Mouse (Mus musculus) midbrain, embryonic 11.5 days (tissue): ENCODE results near the gene Plekha4. TPM values are rescaled to one million over a fixed set of nuclear protein-coding genes. Genes with fewer than 3 reads are reported as not detected.

Experiments used
- ATAC-seq: fragments of 200-750 bp; cut with Nextera tagmentation; 2 replicates; pipeline ENCODE4 v1.8.0; 2017; ENCODE audit warnings: moderate TSS enrichment, moderate library complexity; ENCODE audit not compliant: low FRiP score
- DNase-seq: peaks from one replicate; pipeline ENCODE4 v3.0.0; 2015; ENCODE audit warnings: low spot score; ENCODE audit errors: missing footprints
- H3K27ac ChIP-seq: fragments of 300-500 bp; sonication (generic); 2 replicates; pipeline ENCODE4 v1.5.1; 2014; ENCODE audit warnings: low read depth, low read length
- H3K27me3 ChIP-seq: fragments of 300-500 bp; sonication (generic); 2 replicates; pipeline ENCODE4 v1.6.1; 2014; ENCODE audit warnings: mild to moderate bottlenecking, low read length, moderate library complexity, mixed read lengths; ENCODE audit not compliant: control insufficient read depth, insufficient read depth
- H3K36me3 ChIP-seq: fragments of 300-500 bp; sonication (generic); 2 replicates; pipeline ENCODE4 v1.6.1; 2014; ENCODE audit warnings: mild to moderate bottlenecking, low read length, moderate library complexity, mixed read lengths; ENCODE audit not compliant: control insufficient read depth, insufficient read depth
- H3K4me1 ChIP-seq: fragments of 300-500 bp; sonication (generic); 2 replicates; pipeline ENCODE4 v1.6.1; 2014; ENCODE audit warnings: low read length; ENCODE audit not compliant: control insufficient read depth, insufficient read depth
- H3K4me2 ChIP-seq: fragments of 300-500 bp; sonication (generic); 2 replicates; pipeline ENCODE4 v1.6.1; 2014; ENCODE audit warnings: mild to moderate bottlenecking, moderate library complexity
- H3K4me3 ChIP-seq: fragments of 300-500 bp; sonication (generic); 2 replicates; pipeline ENCODE4 v1.5.1; 2014; ENCODE audit warnings: low read depth, low read length
- H3K9ac ChIP-seq: fragments of 300-500 bp; sonication (generic); 2 replicates; pipeline ENCODE4 v1.6.1; 2014; ENCODE audit warnings: low read length
- H3K9me3 ChIP-seq: fragments of 300-500 bp; sonication (generic); 2 replicates; pipeline ENCODE4 v1.6.1; 2016; ENCODE audit warnings: low read length; ENCODE audit not compliant: control insufficient read depth
- WGBS: fragments of 180-500 bp; shearing (Covaris S2); extraction: QIAGEN DNeasy Blood & Tissue Kit; methylation state at CpG from one replicate; pipeline ENCODE4 v1.1.7; 2014; 5-methylcytosine and 5-hydroxymethylcytosine counted together
- polyA plus RNA-seq: library from polyadenylated mRNA; unstranded; fragments of >200 nt; fragmentation: Nextera tagmentation; extraction: Ambion mirVana; gene quantifications from 2 replicates; pipeline ENCODE4 v1.2.1, GENCODE M21; 2014

Gene Plekha4
- polyA plus RNA-seq, 1 experiment from 2014 or later: 0.26 TPM

DNA sequence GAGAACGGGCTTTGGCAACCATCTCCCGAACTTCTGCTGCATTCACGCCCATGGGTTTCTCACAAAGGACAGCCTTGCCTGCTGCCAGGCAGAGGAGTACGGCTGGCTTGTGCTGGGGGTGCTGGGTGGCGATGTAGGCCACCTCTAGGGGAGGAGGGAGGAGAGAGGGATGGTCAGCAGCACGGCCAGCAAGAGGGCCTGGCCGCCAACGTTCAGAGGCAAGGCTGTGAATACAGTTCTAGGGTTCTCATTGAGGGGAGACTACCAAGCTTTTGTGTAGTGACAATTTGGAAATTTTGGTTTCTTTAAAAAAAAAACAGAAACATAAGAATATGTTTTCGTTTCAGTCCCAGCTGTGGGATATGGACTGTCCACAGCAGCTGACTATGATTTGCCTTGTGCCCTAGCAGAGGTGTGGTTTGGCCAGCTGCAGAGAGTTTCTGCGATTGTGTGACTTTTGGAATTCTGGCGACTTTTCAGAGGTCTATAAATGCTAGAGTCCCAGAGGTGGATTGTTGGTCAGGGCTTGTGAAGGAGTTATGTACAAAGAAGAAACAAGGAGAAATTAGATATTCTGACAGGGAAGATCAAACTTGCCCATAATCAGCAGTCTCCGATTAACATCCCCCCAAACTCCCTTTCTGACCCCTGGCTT is 39.2 kb upstream of the Plekha4 start, which contains the start of gene Gm45808:
Gene Gm45808, minus strand, starts transcription at position 51 of the 655 bp plus-strand sequence.
- 86% methylated on average over 12 of the region's 12 CpGs for WGBS
- H3K9ac ChIP-seq: no peak within 1 kb of the TSS
- DNase-seq (no peak), ATAC-seq (no peak)
- no peaks in the 10 kb centered on the region for H3K9me3 ChIP-seq
- no peaks in the 10 kb centered on the region for H3K27me3 ChIP-seq
- H3K27ac ChIP-seq: no peak within 1 kb of the TSS
- H3K4me2 ChIP-seq: no peak within 1 kb of the TSS
- H3K4me1 ChIP-seq: no peaks in the 10 kb centered on the region; the same call in 1 of the 2 replicates
- no peak within 1 kb of the TSS for H3K4me3 ChIP-seq
- no peaks in the 10 kb centered on the region for H3K36me3 ChIP-seq

- ATAC-seq: peak; percentile 49
- peak; percentile 95 for DNase-seq
- Histone ChIP-seq H3K36me3 (no peaks in the 10 kb centered on the region), H3K27ac (peak overlapping the region; percentile 20; the same call in 1 of the 2 replicates), H3K27me3 (no peaks in the 10 kb centered on the region), H3K9ac (peak overlapping the region; percentile 80), H3K4me1 (no peaks in the 10 kb centered on the region; the same call in 1 of the 2 replicates), H3K9me3 (no peaks in the 10 kb centered on the region), H3K4me3 (peak overlapping the region; percentile 49), H3K4me2 (peak overlapping the region; percentile 70)
- WGBS: 17% methylated on average over 11 of the region's 11 CpGs
These were observed 38.3 kb upstream of the Plekha4 start for GRCm38 (mm10) chr7:45487861-45488292.

- Histone ChIP-seq H3K27ac (peak within 1 kb of the TSS; percentile 20; the same call in 1 of the 2 replicates), H3K27me3 (no peaks in the 10 kb centered on the region), H3K9ac (peak within 1 kb of the TSS; percentile 80), H3K9me3 (no peaks in the 10 kb centered on the region), H3K4me2 (peak within 1 kb of the TSS; percentile 70), H3K4me3 (peak within 1 kb of the TSS; percentile 49), H3K4me1 (no peaks in the 10 kb centered on the region; the same call in 1 of the 2 replicates), H3K36me3 (no peaks in the 10 kb centered on the region)
- ATAC-seq (peak; percentile 70), DNase-seq (peak; percentile 95)
- WGBS: 7% methylated on average over 38 of the region's 38 CpGs
These were observed 37.6 kb upstream of the Plekha4 start, which contains the start of gene Dhdh for GRCm38 (mm10) chr7:45488293-45489204. Gene Dhdh, minus strand, starts transcription at chr7:45488805.

GRCm38 (mm10) chr7:45489578-45489977 is 36.6 kb upstream of the Plekha4 start:
- ATAC-seq (no peak), DNase-seq (no peak)
- H3K9me3 ChIP-seq: no peaks in the 10 kb centered on the region
- H3K9ac ChIP-seq: no peak overlapping the region
- H3K4me1 ChIP-seq: no peaks in the 10 kb centered on the region; the same call in 1 of the 2 replicates
- H3K4me2 ChIP-seq: no peak overlapping the region
- H3K4me3 ChIP-seq: no peak overlapping the region
- 86% methylated on average over 7 of the region's 7 CpGs for WGBS
- H3K36me3 ChIP-seq: no peaks in the 10 kb centered on the region
- H3K27me3 ChIP-seq: no peaks in the 10 kb centered on the region
- H3K27ac ChIP-seq: no peak overlapping the region

- no peak overlapping the region for H3K9ac ChIP-seq
These were observed 35.3 kb upstream of the Plekha4 start for GRCm38 (mm10) chr7:45490822-45491221.

DNA sequence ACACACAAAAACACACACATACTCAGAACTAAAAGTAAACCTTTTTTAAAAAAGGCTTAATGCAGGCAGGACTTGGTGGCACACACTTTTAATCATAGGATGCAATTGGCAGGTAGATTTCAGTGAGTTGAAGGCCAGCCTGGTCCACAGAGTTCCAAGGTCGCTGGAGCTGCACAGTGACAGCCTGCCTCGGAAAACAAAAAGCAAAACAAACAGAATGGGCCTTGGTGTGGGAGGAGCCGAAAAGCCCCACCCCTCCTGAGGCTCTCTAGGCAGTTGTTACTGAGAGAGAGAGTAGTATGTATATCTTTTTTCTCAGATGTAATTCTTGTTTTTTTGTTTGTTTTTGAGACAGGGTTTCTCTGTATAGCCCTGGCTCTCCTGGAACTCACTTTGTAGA is 34.9 kb upstream of the Plekha4 start:
- no peak for ATAC-seq
- WGBS: 23% methylated on average over 3 of the region's 3 CpGs
- H3K27ac ChIP-seq: no peak overlapping the region

More at GRCm38 (mm10) chr7:45490822-45491221, 35.3 kb upstream of the Plekha4 start:
- 54% methylated on average over 9 of the region's 9 CpGs for WGBS
- no peaks in the 10 kb centered on the region for H3K27me3 ChIP-seq
- H3K4me2 ChIP-seq: no peak overlapping the region
- no peaks in the 10 kb centered on the region; the same call in 1 of the 2 replicates for H3K4me1 ChIP-seq
- ATAC-seq: no peak
- no peak overlapping the region for H3K4me3 ChIP-seq
- H3K9me3 ChIP-seq: no peaks in the 10 kb centered on the region
- no peak overlapping the region for H3K27ac ChIP-seq
- H3K36me3 ChIP-seq: no peaks in the 10 kb centered on the region
- no peak for DNase-seq

DNA sequence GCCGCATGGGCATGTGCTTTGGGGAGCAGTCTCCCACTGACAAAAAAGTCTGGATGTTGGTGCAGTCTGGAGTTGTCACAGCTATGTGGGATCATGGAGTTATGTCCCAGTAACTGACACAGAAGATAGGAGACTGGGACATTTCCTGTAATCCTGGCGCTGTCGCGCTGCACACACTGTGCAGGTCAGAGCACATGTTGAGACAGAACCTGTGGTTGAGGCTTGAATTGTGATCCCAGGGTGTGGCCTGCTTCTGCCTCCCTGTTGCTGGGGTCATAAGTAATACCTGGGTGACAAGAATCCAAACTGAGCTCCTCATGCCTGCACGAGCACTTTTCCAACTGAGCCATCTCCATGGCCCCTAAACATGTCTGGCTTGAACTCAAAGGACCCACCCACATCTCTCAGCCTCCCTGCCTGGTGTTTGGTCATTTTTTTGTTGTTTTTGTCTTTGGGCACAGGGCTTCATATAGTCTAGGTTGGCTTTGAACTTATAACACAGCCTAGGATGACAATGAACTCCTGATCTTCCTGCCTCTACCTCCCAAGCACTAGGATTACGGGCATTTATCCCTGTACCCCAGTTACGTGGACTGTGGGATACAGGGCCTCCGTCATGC is 33.8 kb upstream of the Plekha4 start:
- Histone ChIP-seq H3K4me3 (no peak overlapping the region), H3K36me3 (no peaks in the 10 kb centered on the region; the same call in 1 of the 2 replicates), H3K27me3 (no peaks in the 10 kb centered on the region), H3K27ac (no peak overlapping the region), H3K9ac (no peak overlapping the region), H3K4me2 (no peak overlapping the region), H3K4me1 (no peaks in the 10 kb centered on the region; the same call in 1 of the 2 replicates), H3K9me3 (no peaks in the 10 kb centered on the region)
- ATAC-seq (no peak), DNase-seq (no peak)
- WGBS: 97% methylated on average over 8 of the region's 8 CpGs

More for the DNA sequence above, 34.9 kb upstream of the Plekha4 start:
- H3K36me3 ChIP-seq: no peaks in the 10 kb centered on the region
- no peak overlapping the region for H3K4me3 ChIP-seq
- H3K27me3 ChIP-seq: no peaks in the 10 kb centered on the region
- no peaks in the 10 kb centered on the region for H3K9me3 ChIP-seq
- no peak overlapping the region for H3K9ac ChIP-seq
- no peak for DNase-seq
- no peaks in the 10 kb centered on the region; the same call in 1 of the 2 replicates for H3K4me1 ChIP-seq
- H3K4me2 ChIP-seq: no peak overlapping the region

GRCm38 (mm10) chr7:45492951-45493350 is 33.2 kb upstream of the Plekha4 start:
- Histone ChIP-seq H3K27ac (no peak overlapping the region), H3K9me3 (no peaks in the 10 kb centered on the region), H3K4me3 (no peak overlapping the region), H3K4me2 (no peak overlapping the region), H3K4me1 (no peaks in the 10 kb centered on the region; the same call in 1 of the 2 replicates), H3K36me3 (peaks cover 2% of the 10 kb centered on the region; the same call in 1 of the 2 replicates), H3K9ac (no peak overlapping the region), H3K27me3 (no peaks in the 10 kb centered on the region)
- WGBS: 93% methylated on average over 5 of the region's 5 CpGs
- ATAC-seq (no peak), DNase-seq (no peak)
